Mouse (Mus musculus): ENCODE results near the gene Cdyl. TPM values are rescaled to one million over a fixed set of nuclear protein-coding genes. Genes with fewer than 3 reads are reported as not detected.

The Cdyl gene
- polyA plus RNA-seq, 1 experiment from 2014 or later, result 15.0 TPM

- 92% methylated on average over 4 of the region's 4 CpGs for WGBS
- Histone ChIP-seq H3K9me3 (ENCODE audit: control insufficient read depth, low read length) (no peaks in the 10 kb centered on the region), H3K4me2 (ENCODE audit: low read depth, low read length, severe bottlenecking) (no peak overlapping the region), H3K36me3 (ENCODE audit: control insufficient read depth, insufficient read depth, low read length) (no peaks in the 10 kb centered on the region), H3K4me1 (replicated peaks; ENCODE audit: control insufficient read depth, insufficient read depth, low read length) (no peaks in the 10 kb centered on the region), H3K9ac (ENCODE audit: low read length) (no peak overlapping the region), H3K27me3 (ENCODE audit: control insufficient read depth, insufficient read depth, low read length) (no peaks in the 10 kb centered on the region), H3K4me3 (ENCODE audit: low read depth, low read length) (no peak overlapping the region), H3K27ac (ENCODE audit: low read depth, low read length) (no peak overlapping the region)
- no peak for DNase-seq (ENCODE audit: low spot score)
- no peak for ATAC-seq (replicated peaks; ENCODE audit: low FRiP score)
Measured at GRCm38 (mm10) chr13:35732131-35732530, 72.5 kb downstream of the Cdyl start.

DNA sequence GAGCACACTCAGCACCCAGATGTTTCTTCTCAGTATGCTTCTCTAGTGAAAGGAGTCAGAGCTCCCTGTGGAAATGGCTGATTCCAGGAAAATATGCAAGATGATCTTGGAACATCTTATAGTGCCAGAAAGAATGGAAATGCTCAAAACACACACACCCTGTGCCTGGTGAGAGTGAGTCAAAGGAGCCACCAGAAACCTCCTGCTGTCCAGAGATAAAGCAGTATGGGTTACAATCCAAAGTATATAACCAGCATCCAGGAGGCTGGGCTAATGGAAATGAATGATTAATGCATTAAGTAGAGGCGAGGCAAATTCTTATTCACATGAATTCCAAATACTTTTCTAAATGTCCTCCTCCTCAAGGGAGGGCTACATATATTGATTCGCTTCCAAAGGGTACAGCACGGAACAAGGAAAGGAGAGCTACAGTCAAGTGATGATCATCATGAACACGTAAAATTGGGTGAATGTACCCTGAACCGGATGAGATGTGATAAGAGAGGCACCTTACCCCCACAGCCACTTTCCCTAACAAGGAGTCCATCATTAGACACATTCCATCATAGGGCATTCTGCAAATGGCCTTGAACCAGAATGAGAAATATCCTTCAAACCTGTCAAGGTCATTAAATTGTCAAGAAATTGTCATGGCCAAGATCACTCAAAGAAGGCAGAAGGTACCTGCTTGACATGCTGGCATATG is 73.4 kb downstream of the Cdyl start:
- Histone ChIP-seq H3K27ac (ENCODE audit: low read depth, low read length) (no peak overlapping the region), H3K36me3 (ENCODE audit: control insufficient read depth, insufficient read depth, low read length) (no peaks in the 10 kb centered on the region), H3K4me2 (ENCODE audit: low read depth, low read length, severe bottlenecking) (no peak overlapping the region), H3K9me3 (ENCODE audit: control insufficient read depth, low read length) (no peaks in the 10 kb centered on the region), H3K4me3 (ENCODE audit: low read depth, low read length) (no peak overlapping the region), H3K4me1 (replicated peaks; ENCODE audit: control insufficient read depth, insufficient read depth, low read length) (no peaks in the 10 kb centered on the region), H3K27me3 (ENCODE audit: control insufficient read depth, insufficient read depth, low read length) (no peaks in the 10 kb centered on the region), H3K9ac (ENCODE audit: low read length) (no peak overlapping the region)
- ATAC-seq (replicated peaks; ENCODE audit: low FRiP score) (no peak), DNase-seq (ENCODE audit: low spot score) (no peak)
- 92% methylated on average over 5 of the region's 5 CpGs for WGBS

DNA sequence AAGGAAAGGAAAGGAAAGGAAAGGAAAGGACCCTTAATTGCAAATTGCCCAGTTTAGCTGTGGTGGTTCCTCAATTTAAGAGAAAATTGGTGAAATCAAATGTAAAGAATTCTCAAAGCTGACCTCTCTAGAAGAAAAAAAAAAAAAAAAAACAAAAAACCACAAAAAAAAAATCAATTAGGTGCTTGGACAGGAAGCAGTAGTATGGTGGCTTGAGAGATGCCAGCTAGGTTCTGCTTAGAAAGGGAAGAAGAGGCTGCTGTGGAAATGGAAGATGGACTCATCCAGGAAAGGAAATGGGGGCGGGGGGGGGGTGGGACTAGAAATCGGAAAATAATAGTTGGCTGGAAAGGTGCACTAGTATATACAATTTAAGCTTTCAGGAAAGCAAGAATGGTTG is 77.9 kb downstream of the Cdyl start:
- Histone ChIP-seq H3K4me3 (ENCODE audit: low read depth, low read length) (no peak overlapping the region), H3K4me1 (replicated peaks; ENCODE audit: control insufficient read depth, insufficient read depth, low read length) (no peaks in the 10 kb centered on the region), H3K36me3 (ENCODE audit: control insufficient read depth, insufficient read depth, low read length) (no peaks in the 10 kb centered on the region), H3K4me2 (ENCODE audit: low read depth, low read length, severe bottlenecking) (no peak overlapping the region), H3K9ac (ENCODE audit: low read length) (no peak overlapping the region), H3K9me3 (ENCODE audit: control insufficient read depth, low read length) (no peaks in the 10 kb centered on the region), H3K27ac (ENCODE audit: low read depth, low read length) (no peak overlapping the region), H3K27me3 (ENCODE audit: control insufficient read depth, insufficient read depth, low read length) (peaks cover 25% of the 10 kb centered on the region)
- WGBS, result 22% methylated on average over 2 of the region's 2 CpGs
- ATAC-seq (replicated peaks; ENCODE audit: low FRiP score) (no peak), DNase-seq (ENCODE audit: low spot score) (no peak)

- Histone ChIP-seq H3K4me2 (ENCODE audit: low read depth, low read length, severe bottlenecking) (no peak overlapping the region), H3K4me3 (ENCODE audit: low read depth, low read length) (no peak overlapping the region), H3K9me3 (ENCODE audit: control insufficient read depth, low read length) (no peaks in the 10 kb centered on the region), H3K36me3 (ENCODE audit: control insufficient read depth, insufficient read depth, low read length) (no peaks in the 10 kb centered on the region), H3K4me1 (replicated peaks; ENCODE audit: control insufficient read depth, insufficient read depth, low read length) (0 out of 2 replicates have a peak, but pooled peaks cover 2% of the 10 kb centered on the region), H3K27me3 (ENCODE audit: control insufficient read depth, insufficient read depth, low read length) (peaks cover 25% of the 10 kb centered on the region), H3K9ac (ENCODE audit: low read length) (no peak overlapping the region), H3K27ac (ENCODE audit: low read depth, low read length) (no peak overlapping the region)
- DNase-seq (ENCODE audit: low spot score) (no peak), ATAC-seq (replicated peaks; ENCODE audit: low FRiP score) (no peak)
- 3% methylated on average over 2 of the region's 2 CpGs for WGBS
Measured at GRCm38 (mm10) chr13:35738210-35738609, 78.6 kb downstream of the Cdyl start.

DNA sequence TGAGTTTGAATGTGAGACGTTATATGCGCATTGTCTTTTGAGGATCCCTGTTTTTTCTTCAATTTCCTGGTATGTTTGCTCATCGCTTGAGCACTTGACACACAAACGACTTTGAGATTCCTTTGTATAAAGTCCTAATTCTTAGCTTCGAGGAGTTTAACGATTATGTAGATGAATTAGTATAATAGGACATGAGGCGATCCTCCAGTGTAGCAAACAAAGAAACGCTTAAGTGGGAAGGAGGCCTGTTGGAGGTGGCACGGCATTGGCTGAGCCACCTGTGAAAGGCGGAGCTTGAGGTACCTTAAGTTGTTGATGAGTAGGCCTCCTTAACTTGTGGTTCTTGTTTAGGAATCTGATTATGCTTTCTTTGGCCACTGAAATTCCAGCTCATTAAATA is 79.8 kb downstream of the Cdyl start:
- H3K4me3 ChIP-seq (ENCODE audit: low read depth, low read length), result no peak overlapping the region
- no peak overlapping the region for H3K4me2 ChIP-seq (ENCODE audit: low read depth, low read length, severe bottlenecking)
- 0 out of 2 replicates have a peak, but pooled peaks cover 4% of the 10 kb centered on the region for H3K4me1 ChIP-seq (replicated peaks; ENCODE audit: control insufficient read depth, insufficient read depth, low read length)
- ATAC-seq (replicated peaks; ENCODE audit: low FRiP score), result no peak
- no peak overlapping the region for H3K27ac ChIP-seq (ENCODE audit: low read depth, low read length)
- H3K9me3 ChIP-seq (ENCODE audit: control insufficient read depth, low read length), result no peaks in the 10 kb centered on the region
- no peaks in the 10 kb centered on the region for H3K36me3 ChIP-seq (ENCODE audit: control insufficient read depth, insufficient read depth, low read length)
- peaks cover 25% of the 10 kb centered on the region for H3K27me3 ChIP-seq (ENCODE audit: control insufficient read depth, insufficient read depth, low read length)
- 7% methylated on average over 10 of the region's 10 CpGs for WGBS
- no peak overlapping the region for H3K9ac ChIP-seq (ENCODE audit: low read length)
- no peak for DNase-seq (ENCODE audit: low spot score)

DNA sequence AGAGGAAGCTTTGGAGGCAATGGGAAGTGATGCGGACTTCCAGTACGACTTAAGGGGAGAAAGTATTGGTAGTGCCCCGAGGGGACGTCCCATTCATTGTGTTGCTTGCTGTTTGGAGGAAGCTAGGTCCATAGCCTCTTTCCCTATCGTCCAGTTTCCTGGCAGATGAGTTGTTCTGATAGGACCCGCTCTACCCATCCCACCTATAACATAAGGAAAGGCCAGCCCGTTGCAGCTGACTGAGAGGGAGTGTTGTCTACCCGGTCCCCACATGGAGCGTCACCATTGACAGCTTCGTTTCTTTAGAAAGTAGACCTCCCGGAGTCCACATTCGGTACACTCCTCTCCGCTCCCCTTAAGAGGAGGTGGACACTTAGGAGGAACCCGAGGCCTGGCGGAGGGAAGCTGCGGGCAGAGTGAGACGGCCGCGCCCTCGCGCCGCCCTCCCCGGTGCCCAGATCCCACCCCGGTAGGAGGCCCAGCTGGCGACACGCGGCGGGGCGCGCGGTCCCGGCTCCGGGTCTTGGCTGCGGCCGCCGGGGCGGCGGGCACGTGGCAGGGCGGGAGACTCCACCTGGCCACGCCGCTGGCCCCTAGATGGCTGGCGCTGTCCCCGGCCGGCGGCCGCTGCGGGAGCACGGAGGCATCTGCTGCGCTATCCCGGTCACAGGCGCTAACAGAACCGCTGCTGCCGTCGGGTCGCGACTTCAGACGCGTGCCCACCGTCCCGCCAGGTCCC is 80.8 kb downstream of the Cdyl start:
- Histone ChIP-seq H3K27ac (ENCODE audit: low read depth, low read length) (no peak overlapping the region), H3K9me3 (ENCODE audit: control insufficient read depth, low read length) (no peaks in the 10 kb centered on the region), H3K27me3 (ENCODE audit: control insufficient read depth, insufficient read depth, low read length) (peaks cover 25% of the 10 kb centered on the region), H3K36me3 (ENCODE audit: control insufficient read depth, insufficient read depth, low read length) (no peaks in the 10 kb centered on the region), H3K4me3 (ENCODE audit: low read depth, low read length) (peak overlapping the region; percentile 96), H3K4me2 (ENCODE audit: low read depth, low read length, severe bottlenecking) (peak overlapping the region; percentile 71), H3K9ac (ENCODE audit: low read length) (0 out of 2 replicates have a peak overlapping the region, but pooled peaks have one; percentile 27), H3K4me1 (replicated peaks; ENCODE audit: control insufficient read depth, insufficient read depth, low read length) (0 out of 2 replicates have a peak, but pooled peaks cover 4% of the 10 kb centered on the region)
- DNase-seq (ENCODE audit: low spot score), result no peak
- peak; percentile 82 for ATAC-seq (replicated peaks; ENCODE audit: low FRiP score)
- under 1% methylated on average over 60 of the region's 61 CpGs for WGBS

DNA sequence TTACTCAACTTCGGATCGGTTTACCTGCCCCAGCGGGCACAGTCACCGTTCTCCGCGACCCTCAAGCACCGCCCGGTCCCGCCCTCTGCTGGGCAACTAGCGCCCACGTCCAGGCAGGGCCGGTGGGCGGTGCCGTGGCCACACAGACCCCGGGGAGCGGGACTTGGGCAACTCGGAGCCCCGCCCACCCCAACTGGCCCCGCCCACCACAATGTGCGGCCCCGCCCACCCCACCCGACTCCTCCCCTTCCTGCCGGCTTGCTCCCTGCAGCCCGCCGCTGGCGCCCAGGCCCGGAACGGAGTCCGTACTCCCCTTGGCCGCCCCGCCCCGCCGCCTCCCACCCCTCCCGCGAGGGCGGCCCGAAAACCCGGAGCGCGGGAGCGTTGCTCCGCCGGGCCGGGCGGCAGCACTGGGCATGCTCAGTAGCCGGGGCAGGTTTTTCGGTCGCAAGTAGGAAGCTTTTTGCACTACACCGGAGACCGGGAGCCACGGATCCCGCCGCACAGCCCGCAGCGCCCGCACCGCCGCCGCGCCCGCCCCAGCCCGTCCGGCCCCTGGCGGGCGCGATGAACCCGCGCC is 81.5 kb downstream of the Cdyl start:
- H3K27ac ChIP-seq (ENCODE audit: low read depth, low read length), result peak overlapping the region; percentile 81
- 0 out of 2 replicates have a peak, but pooled peaks cover 4% of the 10 kb centered on the region for H3K4me1 ChIP-seq (replicated peaks; ENCODE audit: control insufficient read depth, insufficient read depth, low read length)
- peak overlapping the region; percentile 71 for H3K4me2 ChIP-seq (ENCODE audit: low read depth, low read length, severe bottlenecking)
- peak overlapping the region; percentile 96 for H3K4me3 ChIP-seq (ENCODE audit: low read depth, low read length)
- H3K9ac ChIP-seq (ENCODE audit: low read length), result peak overlapping the region; percentile 86
- peak; percentile 95 for ATAC-seq (replicated peaks; ENCODE audit: low FRiP score)
- H3K9me3 ChIP-seq (ENCODE audit: control insufficient read depth, low read length), result no peaks in the 10 kb centered on the region; the same call in 1 of the 2 replicates
- WGBS, result under 1% methylated on average over 49 of the region's 68 CpGs
- H3K27me3 ChIP-seq (ENCODE audit: control insufficient read depth, insufficient read depth, low read length), result peaks cover 25% of the 10 kb centered on the region
- H3K36me3 ChIP-seq (ENCODE audit: control insufficient read depth, insufficient read depth, low read length), result no peaks in the 10 kb centered on the region
- DNase-seq (ENCODE audit: low spot score), result peak; percentile 98

GRCm38 (mm10) chr13:35741620-35742421 is 82.2 kb downstream of the Cdyl start:
- DNase-seq (ENCODE audit: low spot score), result peak; percentile 83
- under 1% methylated on average over 78 of the region's 93 CpGs for WGBS

More at GRCm38 (mm10) chr13:35741620-35742421, 82.2 kb downstream of the Cdyl start:
- Histone ChIP-seq H3K36me3 (ENCODE audit: control insufficient read depth, insufficient read depth, low read length) (no peaks in the 10 kb centered on the region), H3K27me3 (ENCODE audit: control insufficient read depth, insufficient read depth, low read length) (peaks cover 25% of the 10 kb centered on the region), H3K4me1 (replicated peaks; ENCODE audit: control insufficient read depth, insufficient read depth, low read length) (0 out of 2 replicates have a peak, but pooled peaks cover 4% of the 10 kb centered on the region), H3K4me2 (ENCODE audit: low read depth, low read length, severe bottlenecking) (peak overlapping the region; percentile 71), H3K9me3 (ENCODE audit: control insufficient read depth, low read length) (peaks cover 4% of the 10 kb centered on the region; the same call in 1 of the 2 replicates), H3K27ac (ENCODE audit: low read depth, low read length) (peak overlapping the region; percentile 81), H3K9ac (ENCODE audit: low read length) (peak overlapping the region; percentile 86), H3K4me3 (ENCODE audit: low read depth, low read length) (peak overlapping the region; percentile 96)
- peak; percentile 83 for ATAC-seq (replicated peaks; ENCODE audit: low FRiP score)
